Mouse (Mus musculus): ENCODE measurements around the gene Pabpc6. TPM values are rescaled to one million over a fixed set of nuclear protein-coding genes. Genes with fewer than 3 reads are reported as not detected.

Gene Pabpc6
- polyA plus RNA-seq, 1 experiment from 2014 or later, result not detected

DNA sequence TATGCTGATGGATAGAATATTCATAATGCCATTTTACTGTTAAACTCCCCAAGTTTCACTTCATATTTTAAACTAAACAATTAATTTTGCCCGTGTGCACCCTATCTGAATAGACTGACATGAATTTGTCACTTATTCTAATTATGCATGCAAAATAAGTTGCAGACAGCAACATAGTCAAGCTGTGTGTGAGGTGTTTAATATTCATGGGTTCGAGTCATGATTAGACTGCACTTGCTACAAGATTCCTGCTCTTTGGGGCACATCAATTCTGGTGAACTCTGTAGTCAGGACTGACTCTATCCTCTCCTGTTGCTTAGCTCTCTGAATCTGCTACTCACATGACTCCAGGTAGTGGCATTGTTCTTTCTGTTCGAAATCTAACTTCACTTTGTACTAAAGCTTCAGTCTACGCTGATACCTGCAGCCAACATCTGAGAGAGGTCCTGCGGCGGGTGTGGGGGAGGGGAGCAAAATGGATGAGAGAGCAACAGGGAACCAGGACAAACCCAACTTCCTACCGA, 25.8 kb downstream of the Pabpc6 start:
- Histone ChIP-seq H3K9me3 (no peaks in the 10 kb centered on the region), H3K27ac (no peak overlapping the region), H3K36me3 (no peaks in the 10 kb centered on the region)

DNA sequence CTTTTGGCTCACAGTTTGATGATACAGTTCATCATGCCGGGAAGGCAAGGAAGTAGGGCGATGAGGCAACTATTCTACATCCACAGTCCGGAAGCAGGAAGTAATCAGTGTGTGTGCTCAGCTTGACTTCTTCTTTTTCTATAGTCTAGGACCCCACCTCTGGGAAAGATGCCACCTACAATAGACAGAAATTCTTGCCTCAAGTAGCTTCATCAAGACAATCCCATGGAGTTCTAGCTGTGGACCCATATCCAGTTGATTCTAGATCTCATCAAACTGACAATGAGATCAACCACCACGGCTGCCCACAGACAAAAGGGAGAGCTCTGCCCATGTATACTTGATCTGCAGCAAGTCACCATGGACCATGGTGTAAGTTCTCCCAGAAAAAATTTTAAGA, 32.5 kb downstream of the Pabpc6 start:
- H3K9me3 ChIP-seq, result no peaks in the 10 kb centered on the region
- peaks cover 18% of the 10 kb centered on the region for H3K27me3 ChIP-seq (ENCODE audit: insufficient read depth, poor library complexity, severe bottlenecking)
- WGBS, result 86% methylated on average over 4 of the region's 4 CpGs
- no peaks in the 10 kb centered on the region for H3K4me1 ChIP-seq
- no peak overlapping the region for H3K27ac ChIP-seq
- no peaks in the 10 kb centered on the region for H3K36me3 ChIP-seq
- no peak for DNase-seq (ENCODE audit: low spot score)
- no peak overlapping the region for H3K4me3 ChIP-seq

More for the DNA sequence above, 25.8 kb downstream of the Pabpc6 start:
- Histone ChIP-seq H3K27me3 (ENCODE audit: insufficient read depth, poor library complexity, severe bottlenecking) (peaks cover 33% of the 10 kb centered on the region), H3K4me1 (peaks cover 5% of the 10 kb centered on the region; the same call in 1 of the 2 replicates), H3K4me3 (no peak overlapping the region)
- 65% methylated on average over 7 of the region's 7 CpGs for WGBS
- DNase-seq (ENCODE audit: low spot score), result no peak

DNA sequence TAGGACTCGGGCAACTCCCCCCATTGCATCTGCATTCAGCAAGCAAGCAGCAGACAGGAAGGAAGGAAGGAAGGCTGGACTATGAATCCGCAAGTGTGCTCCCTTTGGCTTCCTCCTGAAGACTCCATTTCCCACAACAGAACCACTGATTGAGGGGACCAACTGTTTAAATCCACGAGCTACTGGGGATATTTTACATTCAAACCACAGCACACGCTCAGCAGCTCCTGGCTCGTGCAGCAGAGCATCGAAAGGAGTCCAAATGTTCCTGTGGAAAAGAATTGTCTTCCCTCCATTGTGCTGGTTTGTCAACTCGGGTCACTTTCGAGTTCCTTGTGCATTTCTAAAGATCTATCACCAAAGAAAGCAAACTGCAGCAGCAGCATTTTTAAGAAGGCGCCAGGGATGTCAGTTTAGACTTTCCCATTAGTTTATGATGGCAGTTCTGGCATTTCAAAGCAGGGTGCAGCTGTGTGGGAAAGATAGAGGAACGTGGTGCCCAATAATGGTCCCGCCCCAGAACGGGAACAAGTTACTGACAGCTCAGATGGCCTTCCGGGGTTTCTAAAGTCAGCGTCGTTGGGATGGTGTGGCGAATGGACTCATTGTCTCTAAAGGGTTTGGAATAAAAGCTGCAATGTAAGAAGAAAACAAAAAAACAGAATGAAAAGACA, 36.8 kb downstream of the Pabpc6 start:
- no peak for DNase-seq (ENCODE audit: low spot score)
- H3K9me3 ChIP-seq, result no peaks in the 10 kb centered on the region
- no peak overlapping the region for H3K4me3 ChIP-seq
- no peaks in the 10 kb centered on the region for H3K27me3 ChIP-seq (ENCODE audit: insufficient read depth, poor library complexity, severe bottlenecking)
- H3K27ac ChIP-seq, result no peak overlapping the region
- WGBS, result 78% methylated on average over 16 of the region's 16 CpGs
- no peaks in the 10 kb centered on the region for H3K4me1 ChIP-seq
- H3K36me3 ChIP-seq, result no peaks in the 10 kb centered on the region

DNA sequence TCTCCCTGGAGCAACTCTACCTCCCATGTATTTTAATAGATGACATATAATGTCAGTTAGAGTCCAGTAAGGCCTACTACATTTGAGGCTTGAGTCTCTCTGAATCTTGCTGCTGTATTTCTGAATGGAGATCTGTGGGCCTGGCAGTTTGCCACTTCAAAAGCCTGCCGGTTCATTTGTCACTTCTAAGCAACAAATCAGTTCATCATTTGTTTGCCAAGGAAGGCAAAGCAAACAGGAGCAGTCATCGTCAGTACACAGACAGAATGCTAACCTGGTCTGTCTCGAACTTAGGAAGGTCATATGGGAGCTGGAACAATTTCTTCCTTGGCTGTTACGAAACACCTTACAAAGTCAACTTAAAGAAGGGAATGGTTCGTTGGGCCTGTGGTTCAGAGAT, 37.4 kb downstream of the Pabpc6 start:
- H3K9me3 ChIP-seq, result no peaks in the 10 kb centered on the region
- no peaks in the 10 kb centered on the region for H3K36me3 ChIP-seq
- H3K27me3 ChIP-seq (ENCODE audit: insufficient read depth, poor library complexity, severe bottlenecking), result no peaks in the 10 kb centered on the region
- H3K4me1 ChIP-seq, result no peaks in the 10 kb centered on the region
- no peak overlapping the region for H3K27ac ChIP-seq
- DNase-seq (ENCODE audit: low spot score), result no peak
- 73% methylated on average over 5 of the region's 5 CpGs for WGBS
- H3K4me3 ChIP-seq, result no peak overlapping the region

DNA sequence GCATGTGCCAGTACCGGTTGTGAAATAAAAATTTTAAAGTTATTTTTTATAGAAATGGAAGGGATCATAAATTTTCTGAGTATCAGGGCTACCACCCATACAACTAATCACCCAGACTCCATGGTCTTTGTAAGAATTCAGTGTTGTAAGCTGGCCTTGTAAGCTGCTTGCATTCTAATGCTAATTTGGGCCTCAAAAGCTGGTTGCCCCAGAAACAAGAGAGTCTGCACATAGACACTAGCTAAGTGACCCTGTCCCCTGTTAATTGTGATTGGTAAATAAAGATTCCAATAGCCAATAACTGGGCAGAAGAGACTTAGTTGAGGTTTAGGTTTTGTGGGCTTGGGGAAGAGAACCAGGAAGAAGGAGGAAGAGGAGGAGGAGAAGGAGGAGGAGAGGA, 38.4 kb downstream of the Pabpc6 start:
- Histone ChIP-seq H3K27ac (no peak overlapping the region), H3K4me1 (no peaks in the 10 kb centered on the region), H3K9me3 (no peaks in the 10 kb centered on the region), H3K27me3 (ENCODE audit: insufficient read depth, poor library complexity, severe bottlenecking) (no peaks in the 10 kb centered on the region), H3K36me3 (no peaks in the 10 kb centered on the region), H3K4me3 (no peak overlapping the region)
- no peak for DNase-seq (ENCODE audit: low spot score)
- WGBS, result 68% methylated on average over 1 of the region's 1 CpGs

DNA sequence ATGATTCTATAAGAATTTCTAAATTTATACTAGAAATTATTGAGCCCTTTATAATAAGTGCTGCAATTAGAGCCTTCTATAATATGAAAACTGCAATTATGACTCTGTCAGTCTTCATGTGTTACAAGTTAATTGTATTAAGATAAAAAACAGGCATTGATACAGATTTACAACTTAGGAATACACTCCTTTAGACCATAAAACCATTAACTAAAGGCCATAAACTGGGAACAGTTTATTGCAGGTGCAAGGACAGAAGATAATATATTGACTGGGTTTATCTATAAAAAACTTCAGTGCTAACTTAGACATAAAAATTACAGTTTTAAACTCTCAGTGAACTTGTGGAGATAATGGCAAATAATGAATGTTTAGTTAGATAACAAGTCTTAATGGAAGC, 42.5 kb downstream of the Pabpc6 start:
- Histone ChIP-seq H3K36me3 (no peaks in the 10 kb centered on the region), H3K27ac (no peak overlapping the region), H3K4me3 (no peak overlapping the region), H3K27me3 (ENCODE audit: insufficient read depth, poor library complexity, severe bottlenecking) (no peaks in the 10 kb centered on the region), H3K4me1 (no peaks in the 10 kb centered on the region), H3K9me3 (no peaks in the 10 kb centered on the region)
- no peak for DNase-seq (ENCODE audit: low spot score)

Other genes starting within 250 kb of the Pabpc6 start
- not detected in 2 replicates for gene Gm17728, start 247.7 kb downstream of the Pabpc6 start, polyA plus RNA-seq (2016; fragmentation: Nextera tagmentation; extraction: Ambion mirVana)